Mouse (Mus musculus): ENCODE results near the gene Scnn1b. TPM values are rescaled to one million over a fixed set of nuclear protein-coding genes. Genes with fewer than 3 reads are reported as not detected.

Scnn1b gene
- polyA plus RNA-seq, 1 experiment from 2014 or later: not detected

DNA sequence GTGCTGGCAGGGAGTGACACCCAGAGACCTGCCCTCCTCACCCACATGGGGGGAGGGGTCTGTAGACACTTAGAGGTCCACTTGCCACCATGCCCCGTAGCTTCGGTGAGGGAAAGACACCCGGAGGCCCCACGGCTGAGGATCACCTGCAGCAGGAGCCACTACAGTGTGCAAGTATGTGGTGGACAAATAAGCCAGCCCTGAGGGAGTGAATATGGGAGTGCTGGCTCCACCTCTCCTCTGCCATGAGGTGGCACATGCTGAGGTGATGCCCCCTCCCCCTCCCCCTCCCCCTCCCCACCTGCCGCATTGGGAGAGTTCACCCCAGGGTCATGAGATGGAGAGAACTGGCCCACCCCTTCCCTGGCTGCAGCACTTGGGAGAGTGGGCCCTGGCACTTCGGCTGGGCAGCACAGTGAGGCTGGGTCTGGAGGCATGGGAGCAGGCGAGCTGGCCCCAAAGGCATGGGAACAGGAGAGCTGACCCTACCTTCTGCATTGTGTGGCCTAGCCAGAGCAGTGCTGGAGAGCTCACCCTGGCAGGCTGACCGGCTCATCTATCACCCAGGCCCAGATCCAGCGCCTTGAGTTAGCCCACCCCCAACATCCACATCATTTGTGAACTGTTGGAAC lies 16.2 kb upstream of the Scnn1b start:
- H3K27ac ChIP-seq (replicated peaks; ENCODE audit: low read depth, low read length): no peak overlapping the region
- ATAC-seq (ENCODE audit: insufficient number of reproducible peaks, low FRiP score, low TSS enrichment, low read depth) (no peak; the same call in 1 of the 2 replicates), DNase-seq (ENCODE audit: low spot score) (no peak)
- H3K9ac ChIP-seq (ENCODE audit: low read length): no peak overlapping the region
- H3K4me1 ChIP-seq (ENCODE audit: control insufficient read depth, insufficient read depth, low read length): no peaks in the 10 kb centered on the region
- no peak overlapping the region for H3K4me3 ChIP-seq (ENCODE audit: low read depth, low read length)
- H3K27me3 ChIP-seq (ENCODE audit: control insufficient read depth, insufficient read depth, low read length): no peaks in the 10 kb centered on the region
- no peaks in the 10 kb centered on the region for H3K9me3 ChIP-seq (ENCODE audit: control insufficient read depth, low read length)
- no peaks in the 10 kb centered on the region for H3K36me3 ChIP-seq (ENCODE audit: control insufficient read depth, insufficient read depth, low read length)
- H3K4me2 ChIP-seq (ENCODE audit: low read depth, severe bottlenecking): no peak overlapping the region
- 75% methylated on average over 9 of the region's 9 CpGs for WGBS

DNA sequence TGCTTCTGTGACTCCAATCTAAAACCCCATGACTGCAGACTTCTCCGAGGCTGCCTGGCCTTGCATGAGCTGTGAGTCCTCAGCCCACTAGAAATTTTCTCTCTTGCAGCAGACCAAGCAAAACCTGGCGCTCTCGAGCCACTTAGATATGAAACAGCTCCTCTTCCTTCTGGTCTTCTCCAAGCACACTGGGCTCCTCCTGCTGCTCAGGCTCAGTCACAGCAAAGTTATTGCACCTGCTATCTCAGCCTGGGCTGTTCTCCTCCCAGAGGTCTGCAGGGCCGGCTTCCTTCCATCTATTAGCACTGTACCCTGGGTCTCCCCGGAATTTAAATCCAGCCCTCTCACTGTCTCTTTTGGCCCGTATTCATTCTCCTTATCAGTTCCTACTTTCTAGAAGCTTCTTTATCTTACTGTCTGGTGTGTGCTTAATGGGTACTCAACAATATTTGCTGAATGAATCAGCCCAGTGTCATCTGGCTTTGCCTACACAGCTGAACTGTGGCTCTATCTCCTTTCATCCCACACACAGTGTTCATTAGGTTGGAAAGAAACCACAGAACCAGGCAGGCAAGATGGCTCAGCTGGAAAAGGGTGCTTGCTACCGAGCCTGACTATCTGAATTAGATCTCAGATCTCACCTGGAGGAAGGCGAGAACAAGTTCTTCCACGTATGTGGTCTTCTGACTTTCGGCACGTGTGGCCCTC lies 7.5 kb upstream of the Scnn1b start:
- no peaks in the 10 kb centered on the region for H3K36me3 ChIP-seq (ENCODE audit: control insufficient read depth, insufficient read depth, low read length)
- DNase-seq (ENCODE audit: low spot score) (no peak), ATAC-seq (ENCODE audit: insufficient number of reproducible peaks, low FRiP score, low TSS enrichment, low read depth) (no peak)
- no peak overlapping the region for H3K27ac ChIP-seq (replicated peaks; ENCODE audit: low read depth, low read length)
- H3K4me3 ChIP-seq (ENCODE audit: low read depth, low read length): no peak overlapping the region
- 93% methylated on average over 11 of the region's 11 CpGs for WGBS
- H3K4me2 ChIP-seq (ENCODE audit: low read depth, severe bottlenecking): no peak overlapping the region
- no peaks in the 10 kb centered on the region for H3K9me3 ChIP-seq (ENCODE audit: control insufficient read depth, low read length)
- no peaks in the 10 kb centered on the region for H3K27me3 ChIP-seq (ENCODE audit: control insufficient read depth, insufficient read depth, low read length)
- no peaks in the 10 kb centered on the region for H3K4me1 ChIP-seq (ENCODE audit: control insufficient read depth, insufficient read depth, low read length)
- H3K9ac ChIP-seq (ENCODE audit: low read length): no peak overlapping the region

DNA sequence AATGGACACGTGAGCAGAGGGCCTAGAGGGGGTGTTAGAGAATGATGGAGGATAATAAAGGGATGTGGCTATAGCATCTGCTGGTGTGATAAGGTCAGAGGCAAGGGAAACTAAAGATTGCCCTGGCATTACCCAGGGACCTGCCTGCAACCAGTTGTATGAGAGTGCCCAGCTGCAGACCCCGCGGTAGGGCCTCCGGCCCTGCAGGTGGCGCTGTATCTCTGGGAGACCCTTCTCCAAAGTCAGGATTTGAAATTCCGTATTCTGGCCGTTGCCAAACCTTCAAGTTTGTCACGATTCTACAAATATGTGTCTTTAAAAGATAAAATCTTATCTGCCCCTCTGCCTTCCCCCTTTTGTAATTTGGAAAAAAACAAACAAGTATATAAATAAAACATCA lies 5.9 kb upstream of the Scnn1b start:
- DNase-seq (ENCODE audit: low spot score) (no peak), ATAC-seq (ENCODE audit: insufficient number of reproducible peaks, low FRiP score, low TSS enrichment, low read depth) (no peak)
- H3K4me3 ChIP-seq (ENCODE audit: low read depth, low read length): no peak overlapping the region
- H3K4me1 ChIP-seq (ENCODE audit: control insufficient read depth, insufficient read depth, low read length): no peaks in the 10 kb centered on the region
- peaks cover 2% of the 10 kb centered on the region; the same call in 1 of the 2 replicates for H3K27me3 ChIP-seq (ENCODE audit: control insufficient read depth, insufficient read depth, low read length)
- no peak overlapping the region for H3K27ac ChIP-seq (replicated peaks; ENCODE audit: low read depth, low read length)
- no peak overlapping the region for H3K9ac ChIP-seq (ENCODE audit: low read length)
- 82% methylated on average over 8 of the region's 8 CpGs for WGBS
- no peak overlapping the region for H3K4me2 ChIP-seq (ENCODE audit: low read depth, severe bottlenecking)
- H3K9me3 ChIP-seq (ENCODE audit: control insufficient read depth, low read length): no peaks in the 10 kb centered on the region
- H3K36me3 ChIP-seq (ENCODE audit: control insufficient read depth, insufficient read depth, low read length): no peaks in the 10 kb centered on the region

DNA sequence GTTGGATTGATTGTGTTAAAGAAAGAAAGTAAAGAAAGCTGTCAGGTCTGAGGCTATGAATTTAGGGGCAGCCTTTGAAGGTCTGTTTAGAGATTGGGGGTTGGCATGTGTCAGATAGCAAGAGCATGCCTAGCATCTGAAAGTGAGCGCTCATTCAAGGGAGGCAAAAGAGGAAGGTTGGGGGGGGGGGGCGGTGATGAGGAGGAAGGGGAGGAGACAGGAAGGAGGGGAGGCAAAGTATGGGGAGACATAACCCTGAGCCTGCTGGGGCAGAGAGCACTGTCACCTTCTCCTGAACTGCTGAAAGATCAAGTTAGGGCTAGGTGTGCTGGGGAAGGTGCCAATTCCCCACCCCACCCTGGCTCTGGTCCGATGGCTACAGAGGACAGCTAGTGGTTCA lies 6.8 kb downstream of the Scnn1b start:
- DNase-seq (ENCODE audit: low spot score): no peak
- no peak overlapping the region for H3K9ac ChIP-seq (ENCODE audit: low read length)
- H3K4me2 ChIP-seq (ENCODE audit: low read depth, severe bottlenecking): no peak overlapping the region
- H3K36me3 ChIP-seq (ENCODE audit: control insufficient read depth, insufficient read depth, low read length): no peaks in the 10 kb centered on the region
- no peaks in the 10 kb centered on the region for H3K4me1 ChIP-seq (ENCODE audit: control insufficient read depth, insufficient read depth, low read length)
- no peaks in the 10 kb centered on the region for H3K9me3 ChIP-seq (ENCODE audit: control insufficient read depth, low read length)
- ATAC-seq (ENCODE audit: insufficient number of reproducible peaks, low FRiP score, low TSS enrichment, low read depth): no peak
- H3K27ac ChIP-seq (replicated peaks; ENCODE audit: low read depth, low read length): no peak overlapping the region
- H3K27me3 ChIP-seq (ENCODE audit: control insufficient read depth, insufficient read depth, low read length): no peaks in the 10 kb centered on the region
- WGBS: 74% methylated on average over 2 of the region's 3 CpGs
- no peak overlapping the region for H3K4me3 ChIP-seq (ENCODE audit: low read depth, low read length)

DNA sequence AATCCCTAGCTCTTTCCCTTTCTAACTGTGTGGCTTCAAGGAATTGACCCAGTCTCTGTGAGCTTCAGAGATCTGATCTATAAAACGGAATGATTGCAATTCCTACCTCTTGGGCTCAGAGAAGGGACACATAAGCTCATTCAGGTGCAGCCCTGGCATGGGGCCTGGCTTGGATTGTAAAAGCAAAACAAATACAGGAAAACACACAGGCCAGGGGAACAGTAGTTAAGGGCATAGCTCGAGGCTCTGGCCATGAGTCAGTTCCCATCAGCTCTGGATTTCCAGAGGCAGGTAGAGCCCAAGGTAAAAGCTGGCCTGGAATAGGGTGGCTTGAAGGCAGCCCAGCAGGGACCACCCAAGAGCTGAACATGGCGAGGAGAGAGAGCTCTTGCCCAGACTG lies 9.2 kb downstream of the Scnn1b start:
- Histone ChIP-seq H3K27me3 (ENCODE audit: control insufficient read depth, insufficient read depth, low read length) (no peaks in the 10 kb centered on the region), H3K4me3 (ENCODE audit: low read depth, low read length) (no peak overlapping the region), H3K9me3 (ENCODE audit: control insufficient read depth, low read length) (no peaks in the 10 kb centered on the region), H3K9ac (ENCODE audit: low read length) (no peak overlapping the region), H3K4me1 (ENCODE audit: control insufficient read depth, insufficient read depth, low read length) (no peaks in the 10 kb centered on the region), H3K27ac (replicated peaks; ENCODE audit: low read depth, low read length) (no peak overlapping the region), H3K4me2 (ENCODE audit: low read depth, severe bottlenecking) (no peak overlapping the region), H3K36me3 (ENCODE audit: control insufficient read depth, insufficient read depth, low read length) (no peaks in the 10 kb centered on the region)
- DNase-seq (ENCODE audit: low spot score) (no peak), ATAC-seq (ENCODE audit: insufficient number of reproducible peaks, low FRiP score, low TSS enrichment, low read depth) (no peak)
- WGBS: 53% methylated on average over 3 of the region's 3 CpGs

DNA sequence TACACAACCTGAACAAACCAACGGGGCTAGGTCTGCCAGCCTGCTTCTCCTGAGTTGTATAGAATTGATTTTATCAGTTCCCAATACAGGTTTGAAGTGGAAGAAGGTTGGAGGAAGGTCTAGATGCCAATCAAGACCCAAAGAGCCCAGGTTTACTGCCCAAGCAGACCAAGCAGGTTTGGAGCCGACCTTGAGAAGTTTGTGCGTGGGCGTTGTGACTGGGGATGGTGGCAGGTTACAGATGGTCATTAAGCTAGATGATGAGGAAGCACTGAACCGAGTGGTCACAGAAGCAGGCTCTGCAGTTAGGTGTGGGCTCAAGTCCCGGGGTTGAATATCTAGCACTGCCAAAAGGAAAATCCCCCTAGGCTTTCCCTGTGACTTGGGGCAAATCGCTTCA lies 9.9 kb downstream of the Scnn1b start:
- no peaks in the 10 kb centered on the region for H3K36me3 ChIP-seq (ENCODE audit: control insufficient read depth, insufficient read depth, low read length)
- WGBS: 82% methylated on average over 7 of the region's 7 CpGs
- no peak overlapping the region for H3K4me2 ChIP-seq (ENCODE audit: low read depth, severe bottlenecking)
- no peaks in the 10 kb centered on the region for H3K9me3 ChIP-seq (ENCODE audit: control insufficient read depth, low read length)
- no peaks in the 10 kb centered on the region for H3K4me1 ChIP-seq (ENCODE audit: control insufficient read depth, insufficient read depth, low read length)
- H3K9ac ChIP-seq (ENCODE audit: low read length): no peak overlapping the region
- no peak overlapping the region for H3K27ac ChIP-seq (replicated peaks; ENCODE audit: low read depth, low read length)
- no peaks in the 10 kb centered on the region for H3K27me3 ChIP-seq (ENCODE audit: control insufficient read depth, insufficient read depth, low read length)
- DNase-seq (ENCODE audit: low spot score) (no peak), ATAC-seq (ENCODE audit: insufficient number of reproducible peaks, low FRiP score, low TSS enrichment, low read depth) (no peak)
- no peak overlapping the region for H3K4me3 ChIP-seq (ENCODE audit: low read depth, low read length)

DNA sequence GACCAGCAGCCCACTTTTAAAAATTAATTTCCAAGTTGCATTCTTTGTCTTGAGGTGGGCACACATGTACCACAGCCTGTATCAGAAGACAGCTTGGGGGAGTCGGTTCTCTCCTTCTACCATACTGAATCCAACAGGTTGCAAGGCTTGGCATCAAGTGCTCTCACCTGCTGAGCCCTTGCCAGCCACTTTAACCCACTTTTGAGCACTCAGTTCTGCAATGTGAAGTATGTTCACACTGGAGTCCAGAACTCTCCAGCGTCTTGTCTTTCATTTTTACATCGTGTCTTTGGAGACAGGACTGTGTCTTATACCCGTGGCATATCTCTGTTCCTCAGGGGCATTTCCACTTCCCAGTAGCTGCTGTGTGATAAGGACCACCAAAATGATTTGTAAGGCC lies 15.4 kb downstream of the Scnn1b start:
- H3K9me3 ChIP-seq (ENCODE audit: control insufficient read depth, low read length): no peaks in the 10 kb centered on the region
- H3K27me3 ChIP-seq (ENCODE audit: control insufficient read depth, insufficient read depth, low read length): no peaks in the 10 kb centered on the region
- DNase-seq (ENCODE audit: low spot score) (no peak), ATAC-seq (ENCODE audit: insufficient number of reproducible peaks, low FRiP score, low TSS enrichment, low read depth) (no peak)
- WGBS: 88% methylated on average over 4 of the region's 4 CpGs
- no peak overlapping the region for H3K4me3 ChIP-seq (ENCODE audit: low read depth, low read length)
- no peak overlapping the region for H3K27ac ChIP-seq (replicated peaks; ENCODE audit: low read depth, low read length)
- no peak overlapping the region for H3K9ac ChIP-seq (ENCODE audit: low read length)
- no peaks in the 10 kb centered on the region for H3K36me3 ChIP-seq (ENCODE audit: control insufficient read depth, insufficient read depth, low read length)
- no peaks in the 10 kb centered on the region for H3K4me1 ChIP-seq (ENCODE audit: control insufficient read depth, insufficient read depth, low read length)
- H3K4me2 ChIP-seq (ENCODE audit: low read depth, severe bottlenecking): no peak overlapping the region

DNA sequence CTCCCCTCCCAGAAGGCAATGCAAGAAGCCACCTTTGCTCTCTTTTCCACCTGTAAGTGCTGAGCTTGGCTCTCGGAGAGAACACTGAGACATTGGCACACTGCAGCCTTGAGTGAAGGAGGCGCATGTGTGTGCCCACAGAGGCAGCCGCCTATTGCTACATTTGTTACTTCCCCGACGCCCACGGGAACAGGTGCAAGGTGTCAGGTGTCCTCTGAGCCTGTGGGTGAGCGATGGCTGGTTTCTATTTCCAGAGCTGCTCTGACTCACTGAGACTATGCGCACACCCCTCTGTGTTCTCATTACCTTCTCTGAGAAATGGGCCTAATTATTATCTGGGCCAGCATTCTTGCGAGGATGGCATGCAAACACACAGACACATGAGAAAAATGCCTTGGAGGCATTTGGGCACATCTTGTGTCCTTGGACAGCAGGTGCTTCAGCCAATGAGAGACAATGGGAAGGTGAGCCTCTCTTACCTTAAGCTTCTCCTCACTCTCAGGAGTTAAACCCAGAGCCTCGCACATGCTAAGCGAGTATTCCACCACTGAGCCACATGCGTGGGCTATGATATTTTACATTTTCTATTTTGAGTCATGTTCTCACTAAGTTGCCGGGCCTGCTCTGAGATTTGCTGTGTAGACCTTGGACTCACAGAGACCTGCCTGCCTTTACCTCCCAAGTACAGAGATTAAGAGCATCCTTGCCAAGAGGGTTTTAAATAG lies 26.0 kb downstream of the Scnn1b start:
- Histone ChIP-seq H3K4me1 (ENCODE audit: control insufficient read depth, insufficient read depth, low read length) (no peaks in the 10 kb centered on the region), H3K9ac (ENCODE audit: low read length) (no peak overlapping the region), H3K27ac (replicated peaks; ENCODE audit: low read depth, low read length) (no peak overlapping the region), H3K36me3 (ENCODE audit: control insufficient read depth, insufficient read depth, low read length) (no peaks in the 10 kb centered on the region), H3K27me3 (ENCODE audit: control insufficient read depth, insufficient read depth, low read length) (no peaks in the 10 kb centered on the region), H3K4me2 (ENCODE audit: low read depth, severe bottlenecking) (no peak overlapping the region), H3K4me3 (ENCODE audit: low read depth, low read length) (no peak overlapping the region), H3K9me3 (ENCODE audit: control insufficient read depth, low read length) (no peaks in the 10 kb centered on the region)
- ATAC-seq (ENCODE audit: insufficient number of reproducible peaks, low FRiP score, low TSS enrichment, low read depth): no peak
- WGBS: 91% methylated on average over 13 of the region's 13 CpGs
- no peak for DNase-seq (ENCODE audit: low spot score)
